In the genomic region with DNA sequence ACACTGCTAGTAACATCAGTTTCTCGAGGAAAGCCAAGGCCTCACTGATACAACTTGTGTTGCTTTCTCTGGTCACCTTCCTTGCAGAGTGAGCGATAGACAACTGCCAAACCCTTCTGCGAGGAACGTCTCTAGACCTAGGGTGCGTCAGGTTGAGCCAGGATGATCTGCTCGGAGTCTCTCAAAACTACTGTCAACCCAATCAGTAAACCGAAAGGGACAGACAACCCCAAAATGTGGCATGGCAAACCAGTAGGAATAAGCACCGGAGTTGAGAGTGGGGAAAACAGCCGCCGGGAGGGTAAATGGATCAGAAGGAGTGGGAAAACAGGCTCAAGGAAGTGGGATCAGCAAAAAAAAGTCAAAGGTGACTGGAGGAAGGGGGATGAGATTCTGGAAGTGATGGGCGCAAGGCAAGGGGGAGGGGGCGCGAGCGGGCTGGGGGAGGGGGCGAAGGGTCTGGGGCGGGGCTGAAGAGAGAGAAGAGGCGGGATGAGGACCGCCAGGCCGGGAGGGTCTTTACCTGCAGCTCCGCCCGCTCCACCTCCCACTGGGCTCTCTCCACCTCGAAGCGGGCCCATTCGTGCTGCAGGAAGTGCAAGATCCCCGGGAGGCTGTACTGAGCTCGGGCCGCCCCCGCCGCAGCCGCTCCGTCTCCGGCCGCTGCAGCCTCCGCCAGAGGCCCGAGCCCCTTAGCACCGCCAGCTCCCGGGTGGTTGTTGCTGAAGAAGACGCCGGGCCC, we compare ENCODE assay signal across 8 mouse cellular contexts. TPM values are rescaled to one million over a fixed set of nuclear protein-coding genes. Genes with fewer than 3 reads are reported as not detected.
DNase-seq lines count a peak whose midpoint lies in the region; ATAC-seq and TF ChIP-seq lines count a peak whose summit lies in the region.

No protein-coding gene starts in this region.

- H3K79me2 ChIP-seq in C2C12 (ENCODE audit: control insufficient read depth, insufficient read depth), result peaks cover 50% of the 10 kb centered on the region

- TF ChIP-seq CTCF in gastrocnemius, adult 2 months (IDR thresholded peaks at IDR 0.05), result no peak
- TF ChIP-seq CTCF in C2C12 (IDR thresholded peaks at IDR 0.05; ENCODE audit: control insufficient read depth, insufficient read depth, insufficient read length), result no peak
- no peak for TF ChIP-seq CTCF in hindbrain, postnatal 0 days (IDR thresholded peaks at IDR 0.05; ENCODE audit: low read depth)
- TF ChIP-seq CTCF in liver, postnatal 0 days (IDR thresholded peaks at IDR 0.05; ENCODE audit: low read depth), result no peak
- TF ChIP-seq CTCF in olfactory bulb, adult 2 months (IDR thresholded peaks at IDR 0.05; ENCODE audit: insufficient read depth, low read depth, low read length), result no peak

- peak overlapping the region; percentile 83 for H3ac ChIP-seq in C2C12 (ENCODE audit: control insufficient read depth, insufficient read length, low read depth)

- no peaks in the 10 kb centered on the region for H3K36me3 ChIP-seq in C2C12 (ENCODE audit: control insufficient read depth, insufficient read depth)
- no peaks in the 10 kb centered on the region for H3K36me3 ChIP-seq in hindbrain, postnatal 0 days (ENCODE audit: insufficient read depth, low read length)
- no peaks in the 10 kb centered on the region for H3K36me3 ChIP-seq in liver, postnatal 0 days (replicated peaks; ENCODE audit: insufficient read depth, low read length)

- H3K27ac ChIP-seq in gastrocnemius, adult 2 months, result peak overlapping the region; percentile 96
- peak overlapping the region; percentile 82 for H3K27ac ChIP-seq in hindbrain, postnatal 0 days
- H3K27ac ChIP-seq in liver, postnatal 0 days (ENCODE audit: low read depth), result peak overlapping the region; percentile 88
- H3K27ac ChIP-seq in olfactory bulb, adult 2 months (ENCODE audit: insufficient read depth, low read depth, low read length), result peak overlapping the region; percentile 78

- no peak for TF ChIP-seq POLR2A in olfactory bulb, adult 2 months (IDR thresholded peaks at IDR 0.05; ENCODE audit: insufficient read depth, low read depth, low read length)

- H3K9ac ChIP-seq in hindbrain, postnatal 0 days (replicated peaks; ENCODE audit: low read length), result peak overlapping the region; percentile 92
- peak overlapping the region; percentile 86 for H3K9ac ChIP-seq in liver, postnatal 0 days (replicated peaks)

- peaks cover 27% of the 10 kb centered on the region for H3K79me3 ChIP-seq in C2C12 (ENCODE audit: low read depth)

- 2% methylated on average over 24 of the region's 39 CpGs for WGBS in hindbrain, postnatal 0 days
- under 1% methylated on average over 24 of the region's 39 CpGs for WGBS in liver, postnatal 0 days (ENCODE audit: insufficient replicate concordance)
- WGBS in olfactory bulb, adult 2 months, result under 1% methylated on average over 32 of the region's 39 CpGs

- H3K4me1 ChIP-seq in hindbrain, postnatal 0 days (ENCODE audit: insufficient read depth, low read length), result peaks cover 9% of the 10 kb centered on the region
- H3K4me1 ChIP-seq in liver, postnatal 0 days (ENCODE audit: insufficient read depth), result peaks cover 12% of the 10 kb centered on the region
- H3K4me1 ChIP-seq in olfactory bulb, adult 2 months (ENCODE audit: control insufficient read depth, insufficient read depth, low read length), result 0 out of 2 replicates have a peak, but pooled peaks cover 2% of the 10 kb centered on the region

- no peaks in the 10 kb centered on the region for H3K27me3 ChIP-seq in C2C12 (ENCODE audit: control insufficient read depth, insufficient read depth, insufficient read length)
- no peaks in the 10 kb centered on the region for H3K27me3 ChIP-seq in hindbrain, postnatal 0 days (ENCODE audit: insufficient read depth, low read length)
- H3K27me3 ChIP-seq in liver, postnatal 0 days (ENCODE audit: insufficient read depth, low read length), result no peaks in the 10 kb centered on the region

- intact Hi-C loops in gastrocnemius, adult 2 months (cut with DNase I), result loop anchor here (5.0 kb wide), 2 partner anchors 96 to 286 kb away; partner anchors contain the start of gene Prkd3

- H3K9me3 ChIP-seq in hindbrain, postnatal 0 days (ENCODE audit: low read length), result no peaks in the 10 kb centered on the region
- H3K9me3 ChIP-seq in liver, postnatal 0 days (ENCODE audit: low read length), result no peaks in the 10 kb centered on the region

- H3K4me2 ChIP-seq in hindbrain, postnatal 0 days (ENCODE audit: low read depth, low read length), result peak overlapping the region; percentile 73
- peak overlapping the region; percentile 92 for H3K4me2 ChIP-seq in liver, postnatal 0 days (ENCODE audit: low read depth, low read length)

- peak; percentile 22 for DNase-seq in gastrocnemius, adult 2 months
- DNase-seq in gastrocnemius, adult 8-10 months (ENCODE audit: low spot score in 2 of 2), result no peak
- DNase-seq in brain, adult 2 months (ENCODE audit: low read depth, low spot score), result peak; percentile 31
- DNase-seq in hindbrain, postnatal 0 days (ENCODE audit: low spot score), result peak; percentile 56
- no peak for DNase-seq in liver, postnatal 0 days

- H3K4me3 ChIP-seq in gastrocnemius, adult 2 months, result peak overlapping the region; percentile 92
- H3K4me3 ChIP-seq in C2C12 (ENCODE audit: insufficient read depth, poor library complexity, severe bottlenecking), result peak overlapping the region; percentile 63
- peak overlapping the region; percentile 98 for H3K4me3 ChIP-seq in hindbrain, postnatal 0 days (ENCODE audit: low read length)
- peak overlapping the region; percentile 96 for H3K4me3 ChIP-seq in liver, postnatal 0 days (ENCODE audit: low read depth, low read length)
- H3K4me3 ChIP-seq in olfactory bulb, adult 2 months (ENCODE audit: insufficient read depth, low read depth, low read length), result peak overlapping the region; percentile 90

- TF ChIP-seq EP300 in liver, postnatal 0 days (IDR thresholded peaks at IDR 0.05; ENCODE audit: low read depth), result no peak

- ATAC-seq in erythroid progenitor cell, adult 5-6 weeks (replicated peaks; ENCODE audit: low FRiP score, poor library complexity, severe bottlenecking), result peak; percentile 25; the same call in 1 of the 2 replicates
- no peak; the same call in 1 of the 2 replicates for ATAC-seq in hindbrain, postnatal 0 days
- peak; percentile 66 for ATAC-seq in liver, postnatal 0 days

TF ChIP-seq in C2C12, 6 proteins besides CTCF, POLR2A, EP300 and RAD21:
- TF ChIP-seq MAX (IDR thresholded peaks at IDR 0.05), result no peak
- TF ChIP-seq MYOD1 (IDR thresholded peaks at IDR 0.05; ENCODE audit: control insufficient read depth, insufficient read length, low read depth), result no peak
- no peak for TF ChIP-seq MYOG (IDR thresholded peaks at IDR 0.05; ENCODE audit: control insufficient read depth, extremely low read depth, insufficient read length)
- no peak for TF ChIP-seq CEBPB (IDR thresholded peaks at IDR 0.05; ENCODE audit: low read depth)
- TF ChIP-seq FOSL1 (IDR thresholded peaks at IDR 0.05; ENCODE audit: insufficient read depth, low read length, poor library complexity, severe bottlenecking), result no peak
- no peak for TF ChIP-seq USF1 (IDR thresholded peaks at IDR 0.05; ENCODE audit: low read depth)

RNA-seq across cellular contexts. Expression of gene Strn, which starts 1.1 kb away (rescaled TPM):
- total RNA-seq in gastrocnemius, adult 2 months (2021), result 1 to 10 TPM; 5.4 to 7.1 TPM
- total RNA-seq in gastrocnemius, adult 8-10 months (2022), result 1 to 10 TPM; 5.2 to 6.1 (median 5.3) TPM
- 4.6 TPM for polyA plus RNA-seq in C2C12 (2012; fragmentation: generic; extraction: Trizol)
- total RNA-seq in erythroid progenitor cell, adult 5-6 weeks (2015; ENCODE audit: low replicate concordance), result 11.2 and 13.0 TPM in 2 replicates
- total RNA-seq in erythroid progenitor cell, adult 5-6 weeks (2017; ENCODE audit: low replicate concordance), result 19.7 and 20.7 TPM in 2 replicates
- 21.3 and 22.2 TPM in 2 replicates for total RNA-seq in hindbrain, postnatal 0 days (2014; rRNA removed)
- 4.4 and 4.5 TPM in 2 replicates for polyA plus RNA-seq in hindbrain, postnatal 0 days (2015; fragmentation: Nextera tagmentation; extraction: Ambion mirVana)
- polyA plus RNA-seq in liver, postnatal 0 days (2015; fragmentation: Nextera tagmentation; extraction: Ambion mirVana), result 1.2 and 1.7 TPM in 2 replicates
- not detected in 2 replicates for polyA plus RNA-seq in olfactory bulb, adult 2 months (2012; ENCODE audit: insufficient read depth, insufficient read length, low replicate concordance, missing spikeins)

Comparison
In these comparisons a context has a peak if more than half of its experiments do, and no peak if none do; other contexts are left out.
1. DNase-seq: peak in gastrocnemius, adult 2 months (single experiment), brain, adult 2 months (single experiment) and hindbrain, postnatal 0 days (single experiment); none in gastrocnemius, adult 8-10 months (0 of 2) and liver, postnatal 0 days (single experiment).
2. Peak in every context shown above with its lines, with median percentiles within 50 percentile points of each other: H3K27ac ChIP-seq and H3K4me3 ChIP-seq.